Mouse (Mus musculus): ENCODE data around the gene Stam2. TPM values are rescaled to one million over a fixed set of nuclear protein-coding genes. Genes with fewer than 3 reads are reported as not detected.

Gene Stam2
- polyA plus RNA-seq (2017; shearing (Covaris generic)): 10 to 100 TPM; 41.5 to 43.7 TPM

GRCm38 (mm10) chr2:52742256-52743158, at the start of gene Stam2:
Gene Stam2 (minus strand): TSS chr2:52742281.
- peak; percentile 97 for ATAC-seq

GRCm38 (mm10) chr2:52785106-52785721, 43.1 kb upstream of the Stam2 start:
- ATAC-seq: no peak

- no peak for ATAC-seq
Measured at GRCm38 (mm10) chr2:52779987-52780386, 37.9 kb upstream of the Stam2 start.

DNA sequence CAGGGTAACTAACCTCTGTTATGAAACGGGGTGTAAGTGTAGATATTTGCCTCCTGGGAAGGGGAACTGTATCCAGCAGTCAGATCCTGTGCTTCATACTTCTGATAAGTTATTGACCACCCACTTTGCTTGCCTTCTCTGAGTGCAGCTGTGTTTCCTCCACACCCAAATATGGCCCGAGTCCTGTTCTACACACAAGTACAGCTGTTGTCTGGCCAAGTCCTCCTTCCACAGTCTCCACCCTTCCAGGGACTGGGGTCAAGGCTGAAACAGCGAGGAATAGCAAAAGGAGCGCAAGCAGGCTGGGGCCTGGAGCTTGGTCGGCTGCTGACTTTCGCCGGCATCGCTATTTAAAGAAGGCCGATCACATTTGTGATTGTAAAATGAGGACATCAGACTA, 37.3 kb upstream of the Stam2 start:
- no peak for ATAC-seq

DNA sequence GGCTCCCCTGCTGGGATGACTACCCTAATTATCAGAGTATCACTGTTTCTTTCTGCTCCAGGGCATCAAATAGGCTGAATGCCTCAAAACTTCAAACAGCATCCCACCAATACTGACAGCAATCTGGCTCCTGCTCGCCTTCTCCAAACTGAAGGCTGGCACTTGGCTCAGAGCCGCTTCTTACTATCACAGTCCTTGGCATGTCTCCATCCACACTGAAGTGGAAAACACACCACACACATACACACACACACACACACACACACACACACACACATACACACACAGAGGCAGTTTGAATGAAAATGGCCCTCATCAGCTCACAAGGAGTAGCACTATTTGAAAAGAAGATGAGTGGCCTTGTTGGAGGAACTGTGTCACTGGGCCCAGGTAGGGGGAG, 35.8 kb upstream of the Stam2 start:
- ATAC-seq: no peak

- no peak for ATAC-seq
Measured at GRCm38 (mm10) chr2:52774373-52774772, 32.3 kb upstream of the Stam2 start.

DNA sequence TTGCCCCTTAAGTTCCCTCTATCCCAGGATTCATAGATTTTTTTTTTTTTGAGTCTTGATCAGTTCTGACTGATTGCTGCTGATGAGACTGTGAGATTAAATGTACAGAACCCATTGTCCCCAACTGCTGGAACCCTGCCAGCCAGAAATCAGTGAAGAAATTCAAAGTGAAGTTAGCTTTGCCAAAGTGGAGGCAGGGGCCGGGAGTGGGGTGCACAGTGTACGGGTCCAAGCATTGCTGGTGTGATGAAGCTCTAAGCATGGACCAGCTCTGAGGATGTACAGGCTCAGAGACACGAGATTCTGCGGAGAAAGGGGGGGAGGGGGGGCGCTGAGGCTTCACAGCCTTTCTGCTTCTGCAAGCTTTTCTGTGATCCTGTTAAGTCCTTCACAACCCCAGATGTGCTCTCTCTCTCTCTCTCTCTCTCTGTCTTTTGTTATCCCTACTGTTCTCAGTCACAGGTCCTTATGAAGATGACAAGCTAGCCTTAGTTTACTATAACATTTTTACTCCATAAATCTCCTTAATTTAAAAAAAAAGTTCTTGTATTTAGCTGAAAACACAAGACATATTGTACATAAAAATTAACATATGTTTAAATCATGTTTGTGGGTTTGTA, 30.8 kb upstream of the Stam2 start:
- no peak for ATAC-seq

- peak; percentile 33 for ATAC-seq
Measured at GRCm38 (mm10) chr2:52765130-52765529, 23.0 kb upstream of the Stam2 start.

GRCm38 (mm10) chr2:52763891-52764290, 21.8 kb upstream of the Stam2 start:
- no peak for ATAC-seq

DNA sequence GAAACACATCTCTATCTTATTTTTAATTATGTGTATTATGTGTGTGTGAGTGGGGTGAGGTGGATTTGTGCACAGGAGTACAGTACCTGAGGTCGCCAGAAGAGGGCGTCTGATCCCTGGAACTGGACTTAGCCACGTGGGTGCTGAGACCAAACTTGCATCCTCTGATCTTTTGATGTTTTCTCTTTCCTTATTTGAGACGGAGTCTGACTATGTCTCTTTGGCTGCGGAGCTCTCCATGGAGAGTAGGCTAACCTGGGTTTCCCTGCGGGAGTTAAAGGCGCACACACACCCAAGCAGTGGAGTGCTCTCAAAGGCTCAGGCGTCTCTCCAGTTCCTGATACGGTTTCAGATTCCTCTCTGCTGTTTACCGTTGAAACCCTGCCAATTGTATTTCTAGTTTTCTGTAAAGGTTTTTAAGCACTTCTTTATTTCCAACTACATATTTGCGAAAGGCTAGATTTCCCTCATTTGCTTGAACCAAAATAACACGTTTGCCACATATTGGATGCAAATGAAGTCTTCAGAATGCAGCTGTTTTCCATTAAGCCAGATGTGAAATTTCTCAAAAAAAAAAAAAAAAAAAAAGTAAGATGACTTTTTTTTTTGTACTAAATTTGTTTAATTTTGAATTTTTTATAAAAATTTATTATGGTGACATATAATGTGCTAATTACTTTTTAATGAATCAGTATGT, 21.1 kb upstream of the Stam2 start:
- peak; percentile 85 for ATAC-seq

DNA sequence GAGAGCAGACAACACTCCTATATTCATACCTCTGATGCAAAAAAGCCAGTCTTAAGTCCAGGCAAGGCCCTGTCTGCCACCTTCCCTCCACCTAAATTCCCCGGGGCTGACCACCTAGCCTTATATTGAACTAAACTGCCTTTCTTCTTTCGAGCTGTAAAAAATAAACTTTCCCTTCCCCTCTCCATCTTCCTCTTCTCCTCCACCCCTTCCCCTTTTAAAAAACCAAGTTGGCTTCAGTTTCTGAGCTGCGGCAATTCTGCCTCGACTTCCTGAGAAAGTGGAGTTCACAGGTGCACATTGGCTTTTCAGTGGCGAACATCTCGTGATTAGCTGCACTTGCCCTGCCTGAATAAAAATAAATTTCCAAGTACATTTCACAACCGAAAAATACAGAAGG, 20.4 kb upstream of the Stam2 start:
- ATAC-seq: no peak

DNA sequence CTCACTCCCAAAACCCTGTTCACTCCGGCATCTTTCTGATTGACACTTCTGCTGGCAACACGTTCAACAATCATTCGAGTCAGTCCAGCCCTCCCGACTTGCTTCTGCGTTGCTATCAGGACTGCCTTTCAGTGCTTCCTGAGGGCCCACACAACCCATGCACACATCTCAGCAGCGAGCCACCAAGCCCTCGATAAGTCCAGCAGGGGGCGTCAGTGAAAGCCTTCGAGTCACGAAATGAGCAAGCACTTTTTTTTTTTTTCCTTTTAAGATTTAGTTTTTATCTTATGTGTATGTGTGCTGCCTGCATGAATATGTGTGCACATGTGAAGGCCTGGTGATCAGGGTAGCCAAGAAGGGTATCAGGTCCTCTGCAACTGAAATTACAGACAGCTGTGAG, 16.5 kb upstream of the Stam2 start:
- ATAC-seq: no peak

DNA sequence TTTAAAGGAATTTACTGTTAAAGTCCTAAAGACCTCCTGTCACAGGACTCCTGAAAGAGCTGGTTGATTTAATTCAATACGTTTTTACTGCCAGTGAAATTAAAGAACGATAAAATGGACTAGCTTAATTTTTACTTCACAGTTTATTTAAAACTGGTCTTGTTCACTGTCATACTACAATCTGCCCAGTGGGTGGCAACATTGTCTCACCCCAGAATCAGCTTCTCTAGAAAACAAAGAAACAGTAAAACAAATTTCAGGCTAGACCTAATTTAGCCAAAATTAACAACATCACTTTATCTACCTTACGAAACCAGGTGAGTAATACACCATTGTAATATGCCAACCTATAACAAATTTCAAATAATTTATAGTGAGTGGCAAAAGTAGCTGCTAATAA, 14.6 kb upstream of the Stam2 start:
- ATAC-seq: peak; percentile 72

- ATAC-seq: no peak
Measured at GRCm38 (mm10) chr2:52753573-52754317, 11.7 kb upstream of the Stam2 start.

GRCm38 (mm10) chr2:52744099-52744498, 2.0 kb upstream of the Stam2 start:
- ATAC-seq: no peak

- ATAC-seq: peak; percentile 73
Measured at GRCm38 (mm10) chr2:52741681-52742255, 313 bp downstream of the Stam2 start.

DNA sequence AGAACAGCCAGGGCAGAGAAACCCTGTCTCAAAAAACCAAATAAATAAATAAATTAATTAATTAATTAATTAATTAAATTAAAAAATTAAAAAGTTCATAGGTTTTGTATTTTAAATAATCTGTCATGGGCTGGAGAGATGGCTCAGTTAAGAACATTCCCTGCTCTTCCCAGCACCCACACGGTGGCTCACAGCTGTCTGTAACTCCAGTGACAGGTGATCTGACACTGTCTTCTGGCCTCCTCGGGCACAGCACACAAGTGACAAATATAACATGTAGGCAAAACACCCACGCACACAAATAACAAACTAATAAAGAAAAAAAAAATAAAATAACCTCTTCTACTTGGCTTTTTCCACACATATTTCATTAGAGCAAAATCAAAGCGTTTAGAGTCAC, 1.5 kb downstream of the Stam2 start:
- no peak for ATAC-seq

DNA sequence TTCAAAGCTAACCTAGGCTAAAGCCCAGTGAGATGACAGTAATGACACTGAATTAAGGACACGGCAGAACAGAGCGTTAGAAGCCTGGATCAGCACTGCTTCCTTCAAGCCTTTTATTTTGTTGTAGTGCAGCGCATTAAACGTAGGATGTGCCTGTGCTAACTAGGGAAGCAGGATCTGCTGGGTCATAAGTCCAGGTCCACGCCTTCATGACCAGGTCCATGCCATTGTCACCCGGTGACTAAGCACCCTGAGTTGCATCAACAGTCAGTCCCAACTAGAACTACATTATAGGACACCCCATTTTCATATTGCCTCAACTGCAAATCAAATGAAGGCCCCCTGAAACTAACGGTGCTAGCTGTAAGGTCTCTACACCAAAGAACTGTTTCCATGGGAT, 7.6 kb downstream of the Stam2 start:
- ATAC-seq: no peak

- no peak for ATAC-seq
Measured at GRCm38 (mm10) chr2:52733659-52734058, 8.4 kb downstream of the Stam2 start.

DNA sequence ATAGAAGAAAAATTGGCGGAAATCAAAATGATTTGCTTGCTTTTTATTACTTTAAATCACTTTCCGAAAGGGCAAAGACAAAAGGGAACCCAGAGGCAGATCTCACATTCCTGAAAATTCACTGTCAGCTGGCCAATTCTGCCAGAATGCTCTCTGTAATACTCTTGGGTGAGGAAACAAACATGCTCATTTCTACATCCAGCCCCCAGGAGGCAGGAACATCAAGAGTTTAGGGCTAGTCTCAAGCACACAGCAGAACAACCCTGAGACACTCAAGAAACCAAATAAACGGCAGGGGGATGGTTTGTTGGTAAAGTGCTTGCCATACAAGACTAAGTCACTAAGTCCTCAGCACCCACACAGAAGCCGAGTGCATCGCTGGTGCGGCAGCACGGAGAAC, 9.5 kb downstream of the Stam2 start:
- ATAC-seq: no peak

DNA sequence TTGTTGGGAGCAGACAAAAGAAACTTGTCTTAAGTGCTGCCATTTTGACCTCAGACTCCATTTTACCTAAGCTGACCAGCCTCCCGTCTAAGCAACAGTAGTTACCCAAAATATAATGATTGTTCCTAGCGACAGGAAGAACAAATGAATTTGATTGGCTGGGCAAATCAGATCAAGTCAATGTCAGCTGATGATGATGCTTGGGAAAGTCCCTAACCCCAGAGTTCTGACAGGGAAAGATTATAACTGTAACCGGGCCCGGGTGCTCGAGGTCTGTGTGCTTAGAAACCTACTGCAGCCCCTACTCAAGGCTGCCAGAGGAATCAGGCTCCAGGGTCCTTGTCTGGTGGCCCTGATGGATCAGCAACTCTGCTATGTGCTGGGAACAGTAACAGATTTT, 10.1 kb downstream of the Stam2 start:
- peak; percentile 96 for ATAC-seq

DNA sequence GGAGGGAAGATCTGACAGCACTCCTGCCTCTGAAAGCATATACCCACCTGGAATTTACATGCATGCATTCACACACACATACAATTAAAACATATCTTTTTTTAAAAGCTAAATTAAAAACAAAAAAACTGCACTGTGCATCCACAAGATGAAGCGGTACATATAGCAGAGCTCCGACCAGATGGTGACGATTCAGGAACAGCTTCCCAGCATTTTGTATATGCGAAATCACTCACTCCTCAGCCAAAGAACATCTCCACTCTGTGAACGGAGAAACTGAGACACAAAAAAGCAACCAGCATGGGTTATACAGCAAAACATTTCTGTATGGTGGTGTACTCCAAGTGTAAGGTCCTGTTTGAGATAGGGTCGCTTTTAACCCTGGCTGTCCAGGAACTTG, 11.2 kb downstream of the Stam2 start:
- no peak for ATAC-seq

Data from activated CD4-positive, CD25-positive, alpha-beta regulatory T cell, adult 4 months (primary cell).